Mouse (Mus musculus): ENCODE results near the gene Ccl17.

Ccl17 gene

DNA sequence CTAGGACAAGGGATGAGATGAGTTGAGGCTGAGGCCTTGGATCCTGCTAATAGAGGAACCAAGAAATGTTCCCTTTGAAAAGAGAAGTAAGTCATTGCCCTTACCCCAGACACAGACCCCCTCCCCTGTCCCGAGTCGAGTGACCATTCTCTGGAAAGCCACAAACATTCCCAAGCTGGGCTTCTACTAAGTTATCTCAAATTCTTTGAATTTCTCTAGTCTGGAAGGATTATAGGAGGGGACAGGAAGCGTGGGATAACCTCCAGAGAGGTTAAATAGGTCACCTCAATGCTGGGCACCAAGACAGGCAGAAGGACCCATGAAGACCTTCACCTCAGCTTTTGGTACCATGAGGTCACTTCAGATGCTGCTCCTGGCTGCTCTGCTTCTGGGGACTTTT, at the start of gene Ccl17:
Gene Ccl17 (plus strand): TSS at position 301 of the 400 bp plus-strand sequence.
- DNase-seq (ENCODE audit: low spot score): no peak

DNA sequence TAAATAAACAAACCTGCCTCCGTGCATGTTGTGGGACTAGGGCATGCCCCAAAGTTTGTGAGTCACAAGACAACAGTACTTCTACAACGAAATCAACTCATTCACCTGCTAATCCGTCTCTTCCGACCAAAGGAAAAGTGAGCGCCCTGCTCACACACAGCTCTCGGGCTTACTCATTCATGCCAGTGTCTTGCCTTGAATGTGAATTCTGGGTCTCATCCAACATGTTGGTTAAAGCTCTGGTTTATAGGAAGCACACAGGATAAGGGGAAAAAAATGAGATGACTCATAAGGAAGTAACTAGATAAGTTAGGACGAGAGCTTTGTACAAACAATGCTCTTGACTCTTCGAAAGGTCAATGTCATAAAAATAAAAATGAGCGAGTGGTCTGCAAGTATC, 43.2 kb upstream of the Ccl17 start:
- no peak for DNase-seq (ENCODE audit: low spot score)

DNA sequence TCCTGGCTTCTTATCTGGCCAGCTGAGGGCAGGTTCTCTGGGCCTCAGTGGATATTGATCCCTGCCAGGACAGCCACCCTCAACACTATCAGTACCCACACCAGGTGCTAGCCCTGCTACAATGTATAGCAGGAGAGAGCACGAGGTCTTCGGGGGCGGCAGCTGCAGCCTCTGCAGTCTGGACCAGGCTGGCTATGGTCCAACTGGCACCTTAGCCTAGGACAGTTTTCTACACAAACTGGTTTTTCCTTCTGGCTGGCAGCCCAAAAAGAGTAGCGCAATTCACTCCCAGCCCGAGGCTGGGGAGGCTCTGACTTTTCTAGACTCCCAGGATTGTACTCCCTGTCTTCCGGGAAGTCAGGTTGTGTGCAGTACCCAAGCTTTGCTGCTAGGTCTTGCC, 39.3 kb upstream of the Ccl17 start:
- no peak for DNase-seq (ENCODE audit: low spot score)

DNA sequence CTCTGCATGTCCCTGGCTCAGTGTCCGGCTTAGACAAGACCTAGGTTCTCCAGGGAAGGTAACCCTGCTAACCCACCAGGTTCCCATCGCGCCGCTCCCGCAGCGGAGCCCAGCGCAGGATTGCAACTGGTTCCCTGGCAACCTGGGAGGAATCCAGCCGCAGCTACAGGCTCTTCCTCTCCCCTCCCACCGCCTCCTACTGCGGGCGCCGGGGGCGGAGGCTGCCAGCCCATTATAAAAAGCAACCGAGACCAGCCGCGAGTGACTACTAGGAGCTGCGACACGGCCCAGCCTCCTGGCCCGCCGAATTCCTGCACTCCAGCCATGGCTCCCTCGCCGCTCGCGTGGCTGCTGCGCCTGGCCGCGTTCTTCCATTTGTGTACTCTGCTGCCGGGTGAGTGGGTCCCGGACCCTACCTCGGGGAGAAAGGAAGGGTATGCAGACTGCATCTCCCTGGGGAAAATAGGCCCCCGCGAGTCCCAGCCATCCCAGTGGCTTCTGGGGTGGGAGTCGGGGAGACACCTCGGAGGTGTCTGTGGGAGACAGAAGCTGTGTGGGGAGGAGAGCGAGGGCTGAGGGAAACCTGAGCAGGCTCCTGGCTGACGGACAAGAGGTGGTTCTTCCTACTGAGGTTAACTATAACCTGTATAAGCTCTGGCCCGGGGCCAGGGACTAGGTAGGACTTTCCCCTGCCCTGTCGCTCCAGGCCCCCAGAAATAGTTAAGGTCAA, 38.1 kb upstream of the Ccl17 start, which contains the start of gene Cx3cl1:
Gene Cx3cl1 (plus strand): TSS at position 69 of the 730 bp plus-strand sequence.
- peak; percentile 74 for DNase-seq (ENCODE audit: low spot score)

DNA sequence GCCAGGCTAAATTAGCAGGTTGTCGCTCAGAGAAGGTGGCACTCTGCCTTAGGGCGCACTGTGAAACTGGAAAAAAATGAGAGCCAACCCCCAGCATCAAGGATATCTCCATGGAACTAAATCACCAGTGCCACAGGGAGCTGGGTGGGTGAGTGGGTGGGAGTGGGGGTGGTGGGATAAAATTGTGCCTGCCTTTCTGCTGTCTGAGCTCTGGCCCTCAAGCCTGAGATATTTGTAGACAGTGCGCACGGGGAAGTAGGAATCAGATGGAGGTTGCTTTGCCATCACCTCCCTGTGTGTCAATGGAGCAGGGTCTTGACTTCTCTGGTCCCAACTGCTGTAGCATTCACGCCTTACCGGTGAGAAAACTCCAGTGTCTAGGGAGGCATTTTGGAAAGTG, 37.2 kb upstream of the Ccl17 start:
- DNase-seq (ENCODE audit: low spot score): no peak

DNA sequence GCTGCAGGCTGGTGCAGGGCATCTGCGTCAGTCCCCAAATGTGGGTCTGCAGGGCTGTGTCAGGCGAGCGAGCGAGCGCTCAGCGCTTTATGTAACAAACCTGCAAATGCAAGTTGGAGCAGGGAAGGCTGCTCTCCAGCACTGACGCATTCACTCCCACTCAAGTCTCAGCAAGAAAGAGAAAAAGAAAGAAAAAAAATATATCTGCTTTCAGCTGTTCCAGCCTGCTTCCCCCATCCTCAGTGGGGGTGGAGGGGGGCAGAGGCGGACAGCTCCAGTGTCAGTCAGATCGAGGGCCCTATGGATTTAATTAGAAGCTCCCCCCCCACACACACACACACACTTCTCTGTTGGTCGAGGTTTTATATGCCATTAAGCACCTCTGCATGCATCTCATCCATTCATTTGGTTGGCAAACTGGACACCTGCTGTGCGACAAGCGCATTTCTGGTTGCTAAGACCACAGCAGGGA, 36.5 kb upstream of the Ccl17 start:
- no peak for DNase-seq (ENCODE audit: low spot score)

DNA sequence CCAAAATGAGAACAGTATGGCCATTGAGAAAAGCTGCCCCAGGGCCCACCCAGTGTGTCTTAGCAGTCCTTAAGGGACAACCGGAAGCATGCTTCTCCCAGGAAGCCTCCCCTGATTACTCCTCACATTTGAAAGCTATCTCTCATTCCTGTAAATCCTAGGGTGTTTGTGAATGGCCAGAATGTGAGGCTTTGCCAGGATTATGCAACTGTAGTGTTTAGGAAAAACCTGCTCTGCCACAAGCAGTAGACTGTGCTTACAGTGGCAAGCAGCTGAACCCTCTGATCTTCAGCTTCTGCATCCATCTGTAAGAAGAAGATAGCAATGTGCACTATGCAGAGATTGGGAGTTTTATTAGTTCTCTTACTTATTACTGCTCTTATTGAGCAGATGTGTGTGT, 35.7 kb upstream of the Ccl17 start:
- DNase-seq (ENCODE audit: low spot score): no peak

DNA sequence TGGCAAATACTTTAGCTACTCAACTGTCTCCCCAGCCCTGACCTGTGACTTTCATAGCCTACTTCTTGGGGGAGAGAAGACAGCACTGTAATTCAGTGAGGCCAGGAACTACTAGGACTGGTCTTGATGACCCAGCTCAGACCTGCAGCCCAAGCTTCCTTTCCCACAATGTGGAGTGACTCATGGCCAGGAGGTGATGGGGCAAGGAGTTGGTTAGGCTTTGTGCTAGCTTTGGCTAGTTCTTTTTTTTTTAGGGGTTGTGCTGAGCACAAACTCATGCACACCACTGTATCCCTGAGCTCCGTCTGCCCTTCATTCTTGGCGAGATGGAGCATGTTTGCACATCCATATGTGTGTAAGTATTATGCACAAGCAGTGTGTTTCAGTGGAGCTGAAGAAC, 33.9 kb upstream of the Ccl17 start:
- no peak for DNase-seq (ENCODE audit: low spot score)

DNA sequence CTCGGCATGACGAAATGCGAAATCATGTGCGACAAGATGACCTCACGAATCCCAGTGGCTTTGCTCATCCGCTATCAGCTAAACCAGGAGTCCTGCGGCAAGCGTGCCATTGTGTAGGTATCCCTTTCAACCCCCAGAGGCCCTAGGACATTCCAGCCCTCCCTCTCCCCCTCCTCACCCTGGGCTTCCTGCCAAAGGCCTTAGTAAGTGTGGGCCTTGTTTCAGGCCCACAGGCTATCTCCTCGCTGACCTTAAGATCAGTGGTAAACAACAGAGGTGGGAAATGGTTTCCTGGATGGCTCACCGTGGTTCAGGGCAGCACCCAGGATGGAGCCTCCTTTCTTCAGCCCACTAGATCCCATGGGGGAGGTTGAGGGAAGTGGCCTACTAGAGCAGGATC, 32.2 kb upstream of the Ccl17 start:
- no peak for DNase-seq (ENCODE audit: low spot score)

DNA sequence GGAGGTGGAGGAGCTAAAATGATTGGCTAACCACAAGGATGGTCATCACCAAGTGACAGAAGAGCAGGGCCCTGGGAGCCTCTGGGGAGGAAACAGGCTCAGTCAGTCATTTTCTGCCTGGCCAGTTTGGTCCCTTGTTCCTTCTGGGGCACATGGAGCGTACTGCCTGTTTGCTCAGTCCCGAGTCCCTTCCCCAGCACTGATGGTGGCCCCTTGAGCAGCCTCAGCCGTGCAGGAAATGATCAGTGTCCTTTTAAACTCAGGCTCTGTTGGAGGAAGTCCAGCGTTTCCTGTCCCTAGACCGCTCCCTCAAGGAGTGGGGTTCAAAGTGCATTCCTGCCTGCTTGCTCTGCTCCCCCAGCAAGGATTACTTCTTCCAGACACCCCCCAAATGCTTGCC, 31.8 kb upstream of the Ccl17 start:
- DNase-seq (ENCODE audit: low spot score): peak; percentile 70

DNA sequence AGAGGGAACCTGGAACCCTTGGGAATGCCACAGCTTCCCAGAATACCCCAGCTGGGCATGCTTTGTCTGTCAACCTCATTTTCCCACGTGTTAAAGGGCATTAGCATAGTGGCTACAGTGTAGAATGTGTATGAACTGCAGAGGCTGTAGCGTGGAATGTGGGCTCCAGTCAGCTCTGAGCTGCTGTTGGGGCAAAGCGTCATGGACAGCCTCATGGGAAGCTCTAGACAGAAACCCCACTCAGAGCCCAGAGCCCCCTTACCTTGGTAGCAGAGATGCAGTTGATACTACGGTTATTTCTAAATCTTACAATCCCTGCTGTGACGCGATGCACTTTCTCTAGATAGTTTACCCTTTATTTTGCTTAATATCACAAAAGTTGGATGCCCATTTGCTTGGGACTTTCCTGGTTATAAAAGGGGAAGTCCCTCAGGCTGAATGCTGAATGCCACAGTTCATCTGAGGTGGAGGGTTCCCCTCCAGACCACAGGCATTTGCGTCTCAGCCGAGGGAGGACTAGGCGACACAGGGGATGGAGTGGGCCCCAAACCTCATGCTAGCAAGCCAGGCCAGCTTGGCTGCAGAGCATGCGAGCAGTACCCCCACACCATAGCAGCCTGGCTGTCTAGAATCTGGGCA, 31.2 kb upstream of the Ccl17 start:
- no peak for DNase-seq (ENCODE audit: low spot score)

DNA sequence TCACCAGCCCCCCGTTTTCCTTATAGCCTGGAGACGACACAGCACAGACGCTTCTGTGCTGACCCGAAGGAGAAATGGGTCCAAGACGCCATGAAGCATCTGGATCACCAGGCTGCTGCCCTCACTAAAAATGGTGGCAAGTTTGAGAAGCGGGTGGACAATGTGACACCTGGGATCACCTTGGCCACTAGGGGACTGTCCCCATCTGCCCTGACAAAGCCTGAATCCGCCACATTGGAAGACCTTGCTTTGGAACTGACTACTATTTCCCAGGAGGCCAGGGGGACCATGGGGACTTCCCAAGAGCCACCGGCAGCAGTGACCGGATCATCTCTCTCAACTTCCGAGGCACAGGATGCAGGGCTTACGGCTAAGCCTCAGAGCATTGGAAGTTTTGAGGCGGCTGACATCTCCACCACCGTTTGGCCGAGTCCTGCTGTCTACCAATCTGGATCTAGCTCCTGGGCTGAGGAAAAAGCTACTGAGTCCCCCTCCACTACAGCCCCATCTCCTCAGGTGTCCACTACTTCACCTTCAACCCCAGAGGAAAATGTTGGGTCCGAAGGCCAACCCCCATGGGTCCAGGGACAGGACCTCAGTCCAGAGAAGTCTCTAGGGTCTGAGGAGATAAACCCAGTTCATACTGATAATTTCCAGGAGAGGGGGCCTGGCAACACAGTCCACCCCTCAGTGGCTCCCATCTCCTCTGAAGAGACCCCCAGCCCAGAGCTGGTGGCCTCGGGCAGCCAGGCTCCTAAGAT, 30.5 kb upstream of the Ccl17 start:
- DNase-seq (ENCODE audit: low spot score): no peak

DNA sequence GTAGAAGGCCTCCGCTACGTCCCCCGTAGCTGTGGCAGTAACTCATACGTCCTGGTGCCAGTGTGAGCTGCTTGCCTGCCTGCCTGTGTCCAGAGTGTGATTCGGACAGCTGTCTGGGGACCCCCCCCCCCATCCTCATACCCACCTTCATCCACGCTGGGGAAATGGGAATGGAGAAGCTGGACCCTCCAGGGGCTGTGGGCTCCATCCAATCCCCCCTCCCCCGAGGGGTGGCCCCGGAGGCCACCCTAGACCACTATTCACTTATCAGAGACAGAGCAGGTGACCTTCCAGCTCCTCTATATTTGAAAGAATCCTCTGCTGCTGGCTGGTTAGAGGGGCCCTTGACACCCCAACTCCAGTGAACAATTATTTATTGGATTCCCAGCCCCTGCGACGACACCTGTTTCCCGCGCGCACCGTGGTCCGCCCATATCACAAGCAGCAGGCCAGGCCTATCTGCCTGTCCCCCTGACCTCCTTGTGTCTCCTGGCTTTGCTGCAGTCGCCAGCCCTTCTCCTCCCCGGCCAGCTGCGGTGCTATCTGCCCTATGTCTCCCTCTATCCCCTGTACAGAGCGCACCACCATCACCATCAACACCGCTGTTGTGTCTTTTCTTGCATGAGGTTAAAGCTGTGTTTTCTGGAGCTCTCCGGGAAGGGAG, 29.6 kb upstream of the Ccl17 start:
- peak; percentile 51 for DNase-seq (ENCODE audit: low spot score)

DNA sequence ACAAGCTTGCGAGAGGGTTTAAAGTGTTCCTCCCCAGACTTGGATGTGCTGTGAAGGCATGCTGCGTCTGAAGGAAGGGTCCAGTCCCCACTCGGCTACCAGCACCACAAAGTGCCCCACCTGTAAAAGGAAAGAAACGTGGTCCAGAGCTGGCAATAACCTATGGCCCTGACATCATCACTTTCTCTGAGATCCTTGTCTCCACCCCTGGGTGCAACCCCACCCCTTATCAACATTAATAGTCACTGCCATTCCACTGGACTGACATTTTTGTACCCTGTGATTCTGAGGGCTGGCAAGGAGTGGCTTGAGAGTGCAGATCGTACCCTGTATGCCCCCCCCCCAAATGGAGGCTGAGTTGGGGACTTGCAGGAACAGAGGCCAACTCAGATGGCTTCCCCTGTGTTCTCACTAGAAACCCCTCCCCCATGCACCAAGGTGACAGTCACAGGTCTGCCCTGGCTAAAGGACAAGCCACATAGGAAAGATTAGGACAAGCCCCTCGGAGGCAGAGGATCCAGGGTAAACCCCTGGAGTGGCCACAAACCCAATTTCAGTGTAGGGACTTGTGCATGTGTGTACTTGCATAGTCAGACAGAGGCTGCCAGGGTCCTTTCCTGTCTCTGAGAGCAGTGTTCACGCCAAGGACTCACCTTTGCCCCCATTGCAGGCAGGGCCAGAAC, 29.0 kb upstream of the Ccl17 start:
- no peak for DNase-seq (ENCODE audit: low spot score)

DNA sequence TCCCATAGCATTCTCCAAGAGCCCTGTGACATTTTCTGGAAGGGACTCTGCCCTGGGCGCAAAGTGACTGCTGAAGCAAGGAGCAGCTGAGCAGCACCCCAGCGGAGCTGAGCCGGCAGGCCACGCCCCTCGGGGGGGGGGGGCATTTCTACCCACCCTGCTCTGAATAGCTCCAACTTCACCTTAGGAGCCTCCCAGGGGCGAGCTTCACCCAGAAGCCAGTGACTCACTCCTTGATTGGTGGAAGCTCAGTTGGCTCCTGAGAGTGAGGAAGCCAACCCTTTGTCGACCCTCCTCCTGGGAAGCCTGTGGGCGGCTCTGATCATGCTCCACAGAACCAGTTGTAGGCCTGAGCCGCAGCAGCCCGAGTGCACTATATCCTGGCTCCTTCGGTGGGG, 28.4 kb upstream of the Ccl17 start:
- DNase-seq (ENCODE audit: low spot score): peak; percentile 95

DNA sequence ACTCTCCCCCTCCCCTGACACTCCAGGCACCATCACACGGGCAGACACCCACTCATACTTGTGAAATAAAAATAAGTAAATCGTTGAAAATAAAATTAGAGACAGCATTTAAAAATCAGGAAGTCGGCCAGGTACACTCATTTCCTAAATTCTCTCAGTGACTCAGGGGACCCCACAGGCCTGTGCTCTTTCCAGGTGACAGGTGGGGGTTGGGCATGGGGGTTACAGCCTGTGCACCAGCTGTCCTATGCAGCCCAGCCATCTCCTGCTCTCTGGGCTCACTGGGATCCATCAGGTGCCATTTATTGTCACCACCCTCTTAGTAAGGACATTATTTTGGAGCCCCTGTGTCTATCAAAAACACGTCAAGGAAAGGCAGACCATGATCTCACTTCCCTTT, 26.4 kb upstream of the Ccl17 start:
- no peak for DNase-seq (ENCODE audit: low spot score)

DNA sequence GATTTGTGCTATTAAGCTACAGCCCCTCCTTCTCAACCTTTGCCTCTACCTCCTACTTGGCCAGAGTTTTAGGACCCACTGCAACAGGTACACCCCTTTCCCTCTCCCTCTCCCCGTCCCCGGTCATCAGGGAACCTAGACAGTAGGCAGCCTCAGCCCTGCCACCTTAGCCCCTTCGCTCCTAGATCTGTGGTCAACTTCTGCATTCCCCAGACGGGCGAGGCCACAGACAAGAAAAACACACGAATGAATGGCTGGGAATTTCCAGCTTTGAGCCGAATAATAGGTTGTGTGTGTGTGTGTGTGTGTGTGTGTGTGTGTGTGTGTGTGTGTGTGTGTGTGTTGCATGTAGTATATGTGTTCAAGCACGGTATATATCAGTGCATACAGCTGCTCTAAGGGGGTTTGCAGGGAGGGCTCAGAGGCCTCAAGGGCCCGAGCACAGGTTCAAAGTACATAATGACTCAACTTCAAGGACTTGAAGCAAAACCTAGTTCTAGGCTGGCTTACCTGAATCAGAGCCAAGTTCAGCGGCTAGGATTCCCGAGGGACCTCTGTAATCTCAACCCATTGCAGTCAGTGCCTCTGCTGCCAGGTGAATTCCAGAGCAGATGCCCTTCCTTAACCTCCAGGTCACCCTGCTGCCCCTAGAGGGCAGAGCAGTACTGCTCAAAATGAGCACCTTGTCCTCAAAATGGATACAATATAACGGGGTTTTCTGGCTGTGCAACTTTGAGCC, 24.8 kb upstream of the Ccl17 start:
- peak; percentile 32 for DNase-seq (ENCODE audit: low spot score)

DNA sequence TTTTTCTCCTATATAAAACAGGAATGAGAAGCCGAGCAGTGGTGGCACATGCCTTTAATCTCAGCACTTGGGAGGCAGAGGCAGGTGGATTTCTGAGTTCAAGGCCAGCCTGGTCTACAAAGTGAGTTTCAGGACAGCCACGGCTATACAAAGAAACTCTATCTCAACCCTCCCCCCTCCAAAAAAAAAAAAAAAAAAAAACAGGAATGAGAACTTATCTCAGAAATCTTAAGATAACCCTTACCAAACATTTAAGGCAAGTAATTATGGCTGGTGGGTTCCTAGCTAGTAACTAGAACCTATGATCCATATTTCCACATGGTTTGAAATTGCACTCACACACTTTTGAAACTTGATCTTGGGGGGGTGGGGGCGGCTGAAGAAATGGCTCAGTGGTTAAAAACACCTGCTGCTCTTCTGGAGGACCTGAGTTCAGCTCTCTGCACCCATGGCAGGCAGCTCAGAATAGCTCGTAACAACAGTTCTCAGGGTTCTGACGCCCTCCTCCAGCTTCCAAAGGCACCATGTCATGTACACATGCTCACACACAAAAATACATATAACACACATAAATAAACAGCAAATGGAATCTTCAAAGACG, 24.2 kb upstream of the Ccl17 start:
- DNase-seq (ENCODE audit: low spot score): no peak

DNA sequence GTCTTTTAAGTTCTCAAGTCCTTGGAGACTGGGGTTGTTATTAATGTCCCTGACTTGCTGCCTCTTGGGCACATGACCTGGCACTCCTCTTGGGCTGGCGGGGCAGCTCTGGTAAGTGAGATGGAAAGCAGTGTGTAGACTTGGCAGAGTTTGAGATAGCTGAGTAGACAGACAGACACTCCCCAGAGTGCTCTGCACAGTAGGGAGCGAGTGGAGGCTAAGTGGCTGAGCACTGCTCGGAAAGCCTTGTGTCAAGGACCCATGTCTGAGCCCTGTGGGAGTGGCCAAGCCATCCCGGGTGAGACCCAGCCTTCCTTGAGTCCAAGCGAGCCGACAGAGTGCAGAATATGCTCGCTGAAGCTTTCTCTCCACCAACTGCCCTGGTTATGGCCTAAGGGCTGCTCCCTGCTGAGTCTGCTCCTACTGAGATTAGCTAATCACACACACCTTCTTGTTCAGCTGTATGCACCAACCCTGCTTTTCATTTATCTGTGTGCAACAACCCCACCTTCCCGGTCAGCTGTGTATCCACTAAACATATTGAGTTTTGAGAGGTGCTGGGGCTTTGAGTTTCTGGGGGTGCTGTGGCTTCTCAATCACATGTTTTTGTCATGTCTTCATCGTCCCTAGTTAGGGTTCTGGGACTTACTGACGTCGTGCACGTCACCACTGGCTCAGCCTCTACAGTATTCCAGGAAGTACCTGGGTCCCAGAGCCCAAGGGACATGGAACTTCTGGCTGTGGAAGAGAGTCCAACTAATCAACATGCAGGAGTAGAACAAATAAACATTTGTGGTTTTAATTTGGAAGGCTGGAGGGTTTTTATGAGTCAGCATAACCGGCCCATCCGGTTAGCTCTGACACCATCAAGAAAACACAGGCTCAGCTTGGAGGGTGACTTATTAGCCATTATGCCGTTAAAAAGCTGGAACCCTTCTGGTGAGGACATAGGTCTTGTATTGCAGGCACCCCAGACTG, 22.4 kb upstream of the Ccl17 start:
- DNase-seq (ENCODE audit: low spot score): no peak

Measured in yolk sac, embryonic 10.5 days (tissue).